Mouse (Mus musculus) megakaryocyte, embryonic 14.5 days (primary cell): Measurements from ENCODE around the gene Nrg4. TPM values are rescaled to one million over a fixed set of nuclear protein-coding genes. Genes with fewer than 3 reads are reported as not detected.

Source experiments
- H3K27me3 ChIP-seq: replicated peaks from 2 replicates; pipeline ENCODE3; 2012; ENCODE audit warnings: inconsistent platforms
- H3K36me3 ChIP-seq: replicated peaks from 2 replicates; pipeline ENCODE3; 2012; ENCODE audit warnings: low read length, inconsistent platforms, mixed read lengths
- H3K4me1 ChIP-seq: 2 replicates; pipeline ENCODE4 v1.6.1; 2012; ENCODE audit warnings: inconsistent platforms
- H3K4me3 ChIP-seq: replicated peaks from 2 replicates; pipeline ENCODE3; 2012; ENCODE audit warnings: moderate library complexity, mild to moderate bottlenecking, inconsistent platforms
- H3K9me3 ChIP-seq: 2 replicates; pipeline ENCODE4 v1.6.1; 2012; ENCODE audit warnings: inconsistent platforms
- FLI1 ChIP-seq: IDR thresholded peaks from 2 replicates; pipeline ENCODE4 v1.6.1; 2012; ENCODE audit warnings: low read length, inconsistent platforms, mixed read lengths
- GATA1 ChIP-seq: IDR thresholded peaks from 3 replicates; pipeline ENCODE4 v1.6.1; 2012; ENCODE audit warnings: mixed read lengths, low read length, inconsistent platforms, borderline replicate concordance
- polyA plus RNA-seq: library from polyadenylated mRNA; stranded (reverse); fragments of >175 nt; gene quantifications from 2 replicates; pipeline ENCODE4 v1.2.3, GENCODE M21; 2012; ENCODE audit warnings: low replicate concordance; ENCODE audit not compliant: insufficient read depth

Nrg4 gene
- polyA plus RNA-seq, 1 experiment: 0.26 TPM

GRCm38 (mm10) chr9:55348664-55349063, 22.0 kb upstream of the Nrg4 start:
- Histone ChIP-seq H3K4me3 (no peak overlapping the region), H3K36me3 (no peaks in the 10 kb centered on the region), H3K4me1 (no peaks in the 10 kb centered on the region), H3K9me3 (no peaks in the 10 kb centered on the region), H3K27me3 (peaks cover 40% of the 10 kb centered on the region)
- TF ChIP-seq FLI1: no peak
- TF ChIP-seq GATA1: no peak

- Histone ChIP-seq H3K4me1 (no peaks in the 10 kb centered on the region), H3K27me3 (peaks cover 24% of the 10 kb centered on the region), H3K4me3 (no peak overlapping the region), H3K36me3 (no peaks in the 10 kb centered on the region), H3K9me3 (no peaks in the 10 kb centered on the region)
- TF ChIP-seq GATA1 (no peak), FLI1 (no peak)
These were observed 18.7 kb upstream of the Nrg4 start for GRCm38 (mm10) chr9:55345332-55345731.

DNA sequence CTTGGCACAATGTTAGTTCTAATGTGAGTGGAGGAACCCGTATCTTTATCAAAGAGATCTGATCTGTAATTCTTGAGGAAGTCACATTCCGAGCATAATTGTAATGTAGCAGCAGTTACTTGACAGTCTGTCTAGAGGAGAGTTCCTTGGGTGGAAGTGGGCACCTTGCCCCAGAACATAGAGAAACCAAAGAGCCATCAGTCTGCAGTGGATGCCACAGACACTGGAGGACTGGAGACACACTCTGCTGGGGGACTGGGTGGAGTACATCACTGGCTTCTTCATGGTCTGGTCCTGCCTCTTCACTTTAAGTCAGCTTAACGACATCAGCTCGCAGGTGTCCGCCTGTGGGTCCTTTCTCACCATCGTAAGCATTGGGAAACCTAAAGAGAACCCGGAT, 17.5 kb upstream of the Nrg4 start:
- no peak overlapping the region for H3K4me3 ChIP-seq
- H3K4me1 ChIP-seq: no peaks in the 10 kb centered on the region
- no peaks in the 10 kb centered on the region for H3K9me3 ChIP-seq
- peaks cover 26% of the 10 kb centered on the region for H3K27me3 ChIP-seq
- no peaks in the 10 kb centered on the region for H3K36me3 ChIP-seq
- TF ChIP-seq FLI1 (no peak), GATA1 (no peak)

DNA sequence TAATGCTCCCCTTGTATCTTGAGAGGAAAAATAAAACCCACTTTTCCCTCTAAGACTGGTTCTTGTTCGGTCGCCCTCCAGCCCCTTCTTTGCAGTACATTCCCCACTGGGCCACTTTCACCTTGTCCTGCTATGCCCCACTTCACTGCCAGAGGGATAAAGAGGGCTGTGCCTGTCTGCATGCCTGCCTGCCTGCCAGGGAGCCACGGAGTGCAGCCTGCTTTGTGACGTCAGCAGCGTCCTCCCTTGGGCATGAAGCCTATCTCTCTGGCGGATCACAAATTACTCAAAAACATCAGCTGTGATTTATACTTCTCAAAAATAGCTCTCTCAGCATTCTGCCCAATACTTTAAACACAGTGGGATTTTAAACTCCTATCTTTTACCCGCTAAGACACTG, 6.3 kb upstream of the Nrg4 start:
- Histone ChIP-seq H3K27me3 (peaks cover 65% of the 10 kb centered on the region), H3K9me3 (peaks cover 8% of the 10 kb centered on the region), H3K4me1 (peaks cover 5% of the 10 kb centered on the region; the same call in 1 of the 2 replicates), H3K36me3 (no peaks in the 10 kb centered on the region), H3K4me3 (no peak overlapping the region)
- TF ChIP-seq FLI1: no peak
- TF ChIP-seq GATA1: no peak

- Histone ChIP-seq H3K36me3 (no peaks in the 10 kb centered on the region), H3K9me3 (peaks cover 4% of the 10 kb centered on the region), H3K27me3 (peaks cover 66% of the 10 kb centered on the region), H3K4me3 (no peak overlapping the region), H3K4me1 (peaks cover 7% of the 10 kb centered on the region)
- no peak for TF ChIP-seq FLI1
- no peak for TF ChIP-seq GATA1
These were observed 5.8 kb upstream of the Nrg4 start for GRCm38 (mm10) chr9:55332476-55332875.

DNA sequence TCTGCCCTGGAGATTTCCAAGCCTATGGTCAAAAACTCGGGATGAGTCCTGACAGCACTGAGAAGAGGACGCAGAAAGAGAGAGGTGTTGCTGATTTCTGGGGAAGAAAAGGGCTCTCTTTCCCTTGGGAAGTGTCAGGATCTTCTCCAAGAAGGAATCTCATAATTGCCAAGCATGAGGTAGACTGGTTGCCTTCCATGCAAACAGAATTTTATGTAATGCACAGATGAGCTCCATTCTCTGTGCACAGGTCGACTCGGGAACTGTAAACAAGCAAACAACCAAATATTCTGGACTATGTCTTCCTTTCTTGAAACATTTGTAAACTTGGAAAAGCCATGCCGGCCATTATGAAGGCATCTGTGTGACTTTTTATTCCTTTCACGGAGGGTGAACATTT, 2.8 kb upstream of the Nrg4 start:
- H3K4me3 ChIP-seq: no peak overlapping the region
- peaks cover 28% of the 10 kb centered on the region for H3K4me1 ChIP-seq
- peaks cover 83% of the 10 kb centered on the region for H3K27me3 ChIP-seq
- TF ChIP-seq FLI1 (no peak), GATA1 (no peak)
- H3K9me3 ChIP-seq: no peaks in the 10 kb centered on the region
- H3K36me3 ChIP-seq: no peaks in the 10 kb centered on the region

GRCm38 (mm10) chr9:55328151-55328918, 1.7 kb upstream of the Nrg4 start:
- no peak for TF ChIP-seq GATA1
- no peak for TF ChIP-seq FLI1
- Histone ChIP-seq H3K27me3 (peaks cover 88% of the 10 kb centered on the region), H3K4me3 (peak overlapping the region; percentile 57), H3K9me3 (no peaks in the 10 kb centered on the region), H3K4me1 (peaks cover 29% of the 10 kb centered on the region), H3K36me3 (no peaks in the 10 kb centered on the region)

DNA sequence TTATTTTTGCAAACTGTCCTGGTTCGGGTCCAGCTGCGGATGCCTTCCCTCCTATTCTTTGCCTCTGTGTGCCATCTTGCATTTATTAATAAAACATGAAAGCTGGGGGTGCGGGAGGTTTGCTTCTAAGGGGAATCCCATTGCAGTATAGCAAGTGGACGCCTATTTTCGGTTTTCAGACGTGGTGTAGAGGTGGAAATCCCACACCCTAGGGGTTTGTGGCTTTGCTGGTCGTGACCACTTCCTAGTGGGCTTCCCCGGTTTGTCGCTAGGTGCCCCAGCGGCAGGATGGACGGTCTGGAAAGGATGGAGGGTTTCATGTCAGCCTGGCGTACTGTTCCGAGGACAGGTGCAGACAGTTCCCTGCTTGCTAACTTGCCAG, 581 bp upstream of the Nrg4 start:
- no peaks in the 10 kb centered on the region for H3K9me3 ChIP-seq
- no peak for TF ChIP-seq GATA1
- no peak for TF ChIP-seq FLI1
- no peaks in the 10 kb centered on the region for H3K36me3 ChIP-seq
- H3K27me3 ChIP-seq: peaks cover 88% of the 10 kb centered on the region
- peak overlapping the region; percentile 95 for H3K4me3 ChIP-seq
- H3K4me1 ChIP-seq: peaks cover 26% of the 10 kb centered on the region

GRCm38 (mm10) chr9:55325564-55326514, 805 bp downstream of the Nrg4 start:
- Histone ChIP-seq H3K36me3 (no peaks in the 10 kb centered on the region), H3K9me3 (no peaks in the 10 kb centered on the region), H3K4me3 (peak overlapping the region; percentile 95), H3K4me1 (peaks cover 26% of the 10 kb centered on the region), H3K27me3 (peaks cover 81% of the 10 kb centered on the region)
- TF ChIP-seq GATA1 (no peak), FLI1 (no peak)

DNA sequence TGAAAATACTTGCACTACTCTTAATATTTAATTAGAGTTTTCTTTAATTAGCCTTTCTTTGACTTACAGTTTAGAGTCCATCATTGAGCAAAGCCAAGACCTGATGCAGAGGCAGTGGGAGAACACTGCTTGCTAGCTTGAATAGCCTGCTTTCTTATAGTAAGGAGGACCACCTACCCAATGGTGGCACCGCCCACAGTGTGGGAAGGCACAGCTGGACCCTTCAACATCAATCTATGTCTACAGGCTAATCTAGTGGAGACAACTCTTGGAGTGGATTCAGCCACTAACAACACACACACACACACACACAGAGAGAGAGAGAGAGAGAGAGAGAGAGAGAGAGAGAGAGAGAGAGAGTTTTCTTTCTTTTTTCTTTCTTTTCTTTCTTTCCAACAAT, 1.6 kb downstream of the Nrg4 start:
- Histone ChIP-seq H3K36me3 (no peaks in the 10 kb centered on the region), H3K4me3 (no peak overlapping the region), H3K4me1 (peaks cover 26% of the 10 kb centered on the region), H3K9me3 (no peaks in the 10 kb centered on the region), H3K27me3 (peaks cover 78% of the 10 kb centered on the region)
- no peak for TF ChIP-seq FLI1
- no peak for TF ChIP-seq GATA1
